Mouse (Mus musculus): Measurements from ENCODE around the gene Ap1g2.

GRCm38 (mm10) chr14:55053050-55053449 lies 53.3 kb downstream of the Ap1g2 start:
- no peak for TF ChIP-seq CTCF (IDR thresholded peaks at IDR 0.05; ENCODE audit: low read depth)
- TF ChIP-seq EP300 (IDR thresholded peaks at IDR 0.05; ENCODE audit: low read depth): no peak
